Mouse (Mus musculus): ENCODE data around the gene Gstm6. TPM values are rescaled to one million over a fixed set of nuclear protein-coding genes. Genes with fewer than 3 reads are reported as not detected.
"Not testable (repeated sequence)": the region's sequence is repeated elsewhere in the genome, so short reads cannot be mapped to it uniquely, and the experiment has no call there.

Gene Gstm6
- polyA plus RNA-seq, 1 experiment = 0.15 TPM

GRCm38 (mm10) chr3:107977691-107978090 is 34.1 kb upstream of the Gstm6 start:
- H3K27ac ChIP-seq (ENCODE audit: insufficient read depth, low read length) = no peak overlapping the region
- TF ChIP-seq CTCF (IDR thresholded peaks at IDR 0.05; ENCODE audit: extremely low read depth, insufficient read depth, insufficient read length, insufficient replicate concordance) = no peak
- no peak for TF ChIP-seq POLR2A (IDR thresholded peaks at IDR 0.05; ENCODE audit: low read depth, low read length)
- WGBS = 74% methylated on average over 3 of the region's 3 CpGs
- H3K36me3 ChIP-seq (ENCODE audit: control insufficient read depth, insufficient read depth, low read length) = no peaks in the 10 kb centered on the region
- H3K27me3 ChIP-seq (ENCODE audit: control insufficient read depth, insufficient read depth, low read length) = no peaks in the 10 kb centered on the region
- H3K4me1 ChIP-seq (ENCODE audit: control insufficient read depth, insufficient read depth, insufficient read length) = no peaks in the 10 kb centered on the region
- no peak for DNase-seq (ENCODE audit: low read depth in 1 of 2, low spot score in 2 of 2)
- H3K4me3 ChIP-seq (ENCODE audit: extremely low read depth, insufficient read depth, insufficient read length) = no peak overlapping the region

DNA sequence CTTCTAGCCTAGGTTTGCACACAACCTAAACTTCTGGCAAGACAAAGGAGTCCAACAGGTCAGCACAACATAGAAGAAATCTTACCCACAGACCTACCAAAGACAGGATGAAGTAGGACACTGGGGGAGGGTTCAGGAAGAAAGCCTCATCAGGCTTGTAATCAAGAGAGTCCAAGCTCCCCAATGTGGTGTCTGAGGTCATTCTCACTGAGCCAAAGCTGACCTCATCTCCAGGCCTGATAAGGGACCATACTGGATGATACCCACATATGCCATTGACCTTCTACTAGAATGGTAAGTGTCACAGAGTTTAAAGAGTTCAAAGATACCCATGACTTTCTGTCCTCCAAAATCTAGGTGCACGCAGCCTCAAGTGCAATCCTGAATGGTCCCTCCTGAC is 30.7 kb upstream of the Gstm6 start:
- no peak overlapping the region for H3K4me3 ChIP-seq (ENCODE audit: extremely low read depth, insufficient read depth, insufficient read length)
- TF ChIP-seq POLR2A (IDR thresholded peaks at IDR 0.05; ENCODE audit: low read depth, low read length) (no peak), CTCF (IDR thresholded peaks at IDR 0.05; ENCODE audit: extremely low read depth, insufficient read depth, insufficient read length, insufficient replicate concordance) (no peak)
- no peaks in the 10 kb centered on the region for H3K27me3 ChIP-seq (ENCODE audit: control insufficient read depth, insufficient read depth, low read length)
- no peak for DNase-seq (ENCODE audit: low read depth in 1 of 2, low spot score in 2 of 2)
- H3K27ac ChIP-seq (ENCODE audit: insufficient read depth, low read length) = no peak overlapping the region
- H3K4me1 ChIP-seq (ENCODE audit: control insufficient read depth, insufficient read depth, insufficient read length) = no peaks in the 10 kb centered on the region
- no peaks in the 10 kb centered on the region for H3K36me3 ChIP-seq (ENCODE audit: control insufficient read depth, insufficient read depth, low read length)
- WGBS = 88% methylated on average over 1 of the region's 1 CpGs

- H3K4me1 ChIP-seq (ENCODE audit: control insufficient read depth, insufficient read depth, insufficient read length) = no peaks in the 10 kb centered on the region
- H3K36me3 ChIP-seq (ENCODE audit: control insufficient read depth, insufficient read depth, low read length) = no peaks in the 10 kb centered on the region
- H3K27me3 ChIP-seq (ENCODE audit: control insufficient read depth, insufficient read depth, low read length) = no peaks in the 10 kb centered on the region
- TF ChIP-seq POLR2A (IDR thresholded peaks at IDR 0.05; ENCODE audit: low read depth, low read length) (no peak), CTCF (IDR thresholded peaks at IDR 0.05; ENCODE audit: extremely low read depth, insufficient read depth, insufficient read length, insufficient replicate concordance) (no peak)
- no peak overlapping the region for H3K27ac ChIP-seq (ENCODE audit: insufficient read depth, low read length)
- WGBS = 91% methylated on average over 3 of the region's 3 CpGs
- H3K4me3 ChIP-seq (ENCODE audit: extremely low read depth, insufficient read depth, insufficient read length) = no peak overlapping the region
- DNase-seq (ENCODE audit: low read depth in 1 of 2, low spot score in 2 of 2) = no peak
Measured at GRCm38 (mm10) chr3:107972070-107972469, 28.5 kb upstream of the Gstm6 start.

DNA sequence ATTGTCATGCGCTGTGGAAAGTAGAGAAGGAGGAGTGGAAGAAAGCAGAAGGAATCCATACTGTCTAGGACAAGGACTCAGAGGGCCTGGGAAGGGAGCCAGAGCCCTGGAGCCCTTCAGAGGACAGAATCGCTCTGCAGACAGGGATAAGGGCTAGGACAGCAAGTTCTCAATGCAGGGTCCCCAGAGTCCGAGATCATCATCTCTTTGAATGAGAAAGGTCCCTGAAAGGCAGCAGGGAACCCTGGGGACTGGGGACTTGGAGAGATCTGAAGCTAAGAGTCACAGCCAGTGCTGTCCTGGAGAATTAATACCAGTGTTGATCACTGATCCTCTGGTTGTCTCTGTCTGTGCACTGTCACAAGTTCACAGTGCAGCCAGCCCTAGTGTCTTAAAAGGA is 27.6 kb upstream of the Gstm6 start:
- not testable (repeated sequence) for DNase-seq (ENCODE audit: low read depth in 1 of 2, low spot score in 2 of 2); H3K4me1 ChIP-seq (ENCODE audit: control insufficient read depth, insufficient read depth, insufficient read length); H3K27ac ChIP-seq (ENCODE audit: insufficient read depth, low read length); H3K36me3 ChIP-seq (ENCODE audit: control insufficient read depth, insufficient read depth, low read length); H3K27me3 ChIP-seq (ENCODE audit: control insufficient read depth, insufficient read depth, low read length); H3K4me3 ChIP-seq (ENCODE audit: extremely low read depth, insufficient read depth, insufficient read length)
- WGBS = 70% methylated on average over 3 of the region's 3 CpGs

- TF ChIP-seq CTCF (IDR thresholded peaks at IDR 0.05; ENCODE audit: extremely low read depth, insufficient read depth, insufficient read length, insufficient replicate concordance) (no peak), POLR2A (IDR thresholded peaks at IDR 0.05; ENCODE audit: low read depth, low read length) (no peak)
- WGBS = 79% methylated on average over 13 of the region's 13 CpGs
- H3K4me1 ChIP-seq (ENCODE audit: control insufficient read depth, insufficient read depth, insufficient read length) = no peaks in the 10 kb centered on the region
- H3K4me3 ChIP-seq (ENCODE audit: extremely low read depth, insufficient read depth, insufficient read length) = no peak within 1 kb of the TSS
- H3K36me3 ChIP-seq (ENCODE audit: control insufficient read depth, insufficient read depth, low read length) = no peaks in the 10 kb centered on the region
- no peaks in the 10 kb centered on the region for H3K27me3 ChIP-seq (ENCODE audit: control insufficient read depth, insufficient read depth, low read length)
- DNase-seq (ENCODE audit: low read depth in 1 of 2, low spot score in 2 of 2) = no peak
- no peak within 1 kb of the TSS for H3K27ac ChIP-seq (ENCODE audit: insufficient read depth, low read length)
Measured at GRCm38 (mm10) chr3:107968724-107969395, 25.3 kb upstream of the Gstm6 start, which contains the start of gene Gstm3. Gene Gstm3 (minus strand): TSS chr3:107969283.

- DNase-seq (ENCODE audit: low read depth in 1 of 2, low spot score in 2 of 2) = no peak
- no peaks in the 10 kb centered on the region for H3K27me3 ChIP-seq (ENCODE audit: control insufficient read depth, insufficient read depth, low read length)
- 96% methylated on average over 5 of the region's 5 CpGs for WGBS
- H3K27ac ChIP-seq (ENCODE audit: insufficient read depth, low read length) = no peak overlapping the region
- no peak overlapping the region for H3K4me3 ChIP-seq (ENCODE audit: extremely low read depth, insufficient read depth, insufficient read length)
- no peaks in the 10 kb centered on the region for H3K4me1 ChIP-seq (ENCODE audit: control insufficient read depth, insufficient read depth, insufficient read length)
- no peak for TF ChIP-seq CTCF (IDR thresholded peaks at IDR 0.05; ENCODE audit: extremely low read depth, insufficient read depth, insufficient read length, insufficient replicate concordance)
- TF ChIP-seq POLR2A (IDR thresholded peaks at IDR 0.05; ENCODE audit: low read depth, low read length) = no peak
- no peaks in the 10 kb centered on the region for H3K36me3 ChIP-seq (ENCODE audit: control insufficient read depth, insufficient read depth, low read length)
Measured at GRCm38 (mm10) chr3:107966631-107967030, 23.1 kb upstream of the Gstm6 start.

DNA sequence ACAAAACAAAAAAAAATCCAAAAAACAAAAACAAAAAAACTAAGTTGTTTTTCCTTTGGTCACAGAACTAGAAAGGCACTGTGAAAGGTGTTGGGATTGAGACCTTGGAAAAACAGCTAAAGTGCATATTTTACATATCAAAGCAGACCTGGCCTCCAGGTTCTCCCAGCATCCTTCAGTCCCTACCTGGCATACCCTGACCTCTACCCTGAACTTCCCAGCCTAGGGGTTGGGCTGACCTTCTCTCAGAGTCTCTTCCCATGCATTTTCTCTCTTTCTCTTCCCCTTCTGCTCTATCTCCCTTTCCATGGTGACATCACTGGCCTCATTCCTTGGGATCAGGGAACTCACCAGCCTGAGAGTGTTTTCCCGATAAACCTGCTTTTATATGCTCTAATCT is 22.0 kb upstream of the Gstm6 start:
- WGBS = 94% methylated on average over 1 of the region's 1 CpGs
- H3K27me3 ChIP-seq (ENCODE audit: control insufficient read depth, insufficient read depth, low read length) = no peaks in the 10 kb centered on the region
- DNase-seq (ENCODE audit: low read depth in 1 of 2, low spot score in 2 of 2) = no peak
- no peaks in the 10 kb centered on the region for H3K4me1 ChIP-seq (ENCODE audit: control insufficient read depth, insufficient read depth, insufficient read length)
- TF ChIP-seq CTCF (IDR thresholded peaks at IDR 0.05; ENCODE audit: extremely low read depth, insufficient read depth, insufficient read length, insufficient replicate concordance) (no peak), POLR2A (IDR thresholded peaks at IDR 0.05; ENCODE audit: low read depth, low read length) (no peak)
- no peaks in the 10 kb centered on the region for H3K36me3 ChIP-seq (ENCODE audit: control insufficient read depth, insufficient read depth, low read length)
- no peak overlapping the region for H3K4me3 ChIP-seq (ENCODE audit: extremely low read depth, insufficient read depth, insufficient read length)
- H3K27ac ChIP-seq (ENCODE audit: insufficient read depth, low read length) = no peak overlapping the region

Data from spleen, adult 2 months (tissue).